Mouse (Mus musculus) MEL (cell line): Measurements from ENCODE around the gene Sowahb. TPM values are rescaled to one million over a fixed set of nuclear protein-coding genes. Genes with fewer than 3 reads are reported as not detected.

ENCODE experiments used
- DNase-seq: peaks from one replicate; pipeline ENCODE4 v3.0.0; 2011; ENCODE audit warnings: low read depth, low spot score
- H3K27ac ChIP-seq: 2 replicates; pipeline ENCODE4 v1.5.1; 2012; ENCODE audit warnings: low read depth, mild to moderate bottlenecking, control low read depth, low read length, moderate library complexity; ENCODE audit not compliant: control insufficient read depth
- H3K27me3 ChIP-seq, 2 experiments: fragments of 150-350 bp in 1 of 2; sonication (generic) in 1 of 2; 2 replicates each; pipeline ENCODE4 v1.6.1; 2012; ENCODE audit warnings: low read length in 2 of 2, mild to moderate bottlenecking in 2 of 2, improper control_type of control experiment in 1 of 2, moderate library complexity in 1 of 2; ENCODE audit not compliant: insufficient read depth in 2 of 2, control insufficient read depth in 1 of 2
- H3K36me3 ChIP-seq, 2 experiments: 2 replicates each; pipeline ENCODE4 v1.6.1; 2012 to 2014; ENCODE audit warnings: low read length in 2 of 2, improper control_type of control experiment in 1 of 2, inconsistent platforms in 1 of 2, mild to moderate bottlenecking in 1 of 2; ENCODE audit not compliant: insufficient read depth in 2 of 2, control insufficient read depth in 1 of 2
- H3K4me1 ChIP-seq, 2 experiments: fragments of 150-350 bp in 1 of 2; sonication (generic) in 1 of 2; 2 replicates each; pipeline ENCODE4 v1.6.1; 2012; ENCODE audit warnings: low read length in 2 of 2, improper control_type of control experiment in 1 of 2, mild to moderate bottlenecking in 1 of 2; ENCODE audit not compliant: insufficient read depth in 2 of 2, control insufficient read depth in 1 of 2
- H3K4me3 ChIP-seq, 2 experiments: fragments of 150-350 bp in 1 of 2; sonication (generic) in 1 of 2; 2 replicates each; pipeline ENCODE4 v1.5.1; 2012; ENCODE audit warnings: low read depth in 2 of 2, low read length in 2 of 2, mild to moderate bottlenecking in 2 of 2, moderate library complexity in 2 of 2, control low read depth in 1 of 2, improper control_type of control experiment in 1 of 2; ENCODE audit not compliant: control insufficient read depth in 1 of 2, insufficient read depth in 1 of 2
- H3K79me2 ChIP-seq: 2 replicates; pipeline ENCODE4 v1.6.1; 2012; ENCODE audit warnings: mild to moderate bottlenecking, low read length, moderate library complexity; ENCODE audit not compliant: control insufficient read depth, poor library complexity, insufficient read depth
- H3K9ac ChIP-seq: 2 replicates; pipeline ENCODE4 v1.6.1; 2012; ENCODE audit warnings: low read depth, mild to moderate bottlenecking, control low read depth, low read length, moderate library complexity; ENCODE audit not compliant: control insufficient read depth, poor library complexity, severe bottlenecking
- H3K9me3 ChIP-seq: fragments of 150-350 bp; sonication (generic); replicated peaks from 2 replicates; pipeline ENCODE4 v1.6.1; 2012; ENCODE audit warnings: mild to moderate bottlenecking, low read length, improper control_type of control experiment, moderate library complexity; ENCODE audit not compliant: insufficient read depth
- CHD1 ChIP-seq: IDR thresholded peaks from 2 replicates; pipeline ENCODE4 v1.6.1; 2012; ENCODE audit warnings: low read depth, mild to moderate bottlenecking, inconsistent platforms, low read length, improper control_type of control experiment
- E2F4 ChIP-seq: IDR thresholded peaks from 2 replicates; pipeline ENCODE4 v1.6.1; 2011; ENCODE audit warnings: low read depth, low read length, improper control_type of control experiment, borderline replicate concordance
- ELF1 ChIP-seq: IDR thresholded peaks from 2 replicates; pipeline ENCODE4 v1.6.1; 2014; ENCODE audit warnings: low read depth, mild to moderate bottlenecking, inconsistent platforms, low read length, improper control_type of control experiment, moderate library complexity
- GABPA ChIP-seq: IDR thresholded peaks from 2 replicates; pipeline ENCODE4 v1.6.1; 2012; ENCODE audit warnings: low read depth, mild to moderate bottlenecking, inconsistent platforms, low read length, improper control_type of control experiment, moderate library complexity
- GATA1 ChIP-seq: IDR thresholded peaks from 2 replicates; pipeline ENCODE4 v1.6.1; 2011; ENCODE audit warnings: low read depth, low read length, improper control_type of control experiment
- KAT2A ChIP-seq: conservative IDR thresholded peaks from 2 replicates; pipeline ENCODE4 v1.6.1; 2012; ENCODE audit warnings: low read depth, low read length, improper control_type of control experiment, inconsistent platforms
- MAX ChIP-seq: IDR thresholded peaks from 2 replicates; pipeline ENCODE4 v1.6.1; 2011; ENCODE audit warnings: low read length, improper control_type of control experiment
- MAZ ChIP-seq: IDR thresholded peaks from 2 replicates; pipeline ENCODE4 v1.6.1; 2012; ENCODE audit warnings: low read depth, mild to moderate bottlenecking, inconsistent platforms, low read length, improper control_type of control experiment
- MXI1 ChIP-seq: IDR thresholded peaks from 2 replicates; pipeline ENCODE4 v1.6.1; 2011; ENCODE audit warnings: mild to moderate bottlenecking, low read depth, low read length, improper control_type of control experiment
- MYB ChIP-seq: IDR thresholded peaks from 2 replicates; pipeline ENCODE4 v1.6.1; 2011; ENCODE audit warnings: mild to moderate bottlenecking, low read depth, low read length, improper control_type of control experiment
- NELFE ChIP-seq: IDR thresholded peaks from 2 replicates; pipeline ENCODE4 v1.6.1; 2011; ENCODE audit warnings: low read depth, low read length, improper control_type of control experiment
- POLR2A ChIP-seq, 2 experiments: IDR thresholded peaks; 2 replicates each; pipeline ENCODE4 v1.6.1; 2011 to 2012; ENCODE audit warnings: low read length in 2 of 2, mild to moderate bottlenecking in 2 of 2, control low read depth in 1 of 2, improper control_type of control experiment in 1 of 2, low read depth in 1 of 2, moderate library complexity in 1 of 2; ENCODE audit not compliant: control insufficient read depth in 1 of 2, insufficient read depth in 1 of 2, poor library complexity in 1 of 2
- RAD21 ChIP-seq: IDR thresholded peaks from 2 replicates; pipeline ENCODE4 v1.6.1; 2011; ENCODE audit warnings: mild to moderate bottlenecking, low read depth, low read length, improper control_type of control experiment
- SIN3A ChIP-seq: IDR thresholded peaks from 2 replicates; pipeline ENCODE4 v1.6.1; 2012; ENCODE audit warnings: low read length, improper control_type of control experiment, inconsistent platforms
- SMC3 ChIP-seq: IDR thresholded peaks from 2 replicates; pipeline ENCODE4 v1.6.1; 2011; ENCODE audit warnings: low read depth, low read length, improper control_type of control experiment
- USF1 ChIP-seq: IDR thresholded peaks from 2 replicates; pipeline ENCODE4 v1.6.1; 2014; ENCODE audit warnings: low read depth, mild to moderate bottlenecking, inconsistent platforms, low read length, improper control_type of control experiment, moderate library complexity
- ZKSCAN1 ChIP-seq: IDR thresholded peaks from 2 replicates; pipeline ENCODE4 v1.6.1; 2012; ENCODE audit warnings: low read depth, mild to moderate bottlenecking, inconsistent platforms, low read length, improper control_type of control experiment, moderate library complexity
- ZNF384 ChIP-seq: IDR thresholded peaks from 2 replicates; pipeline ENCODE4 v1.6.1; 2012; ENCODE audit warnings: low read depth, mild to moderate bottlenecking, inconsistent platforms, low read length, improper control_type of control experiment
- polyA plus RNA-seq, 2 experiments: library from polyadenylated mRNA; stranded (reverse) in 1 of 2; unstranded in 1 of 2; fragments of >175 nt in 1 of 2; fragments of >200 nt in 1 of 2; gene quantifications; 2 replicates each; pipeline versions ENCODE4 v1.2.1 to v1.2.4; 2012; ENCODE audit warnings: low replicate concordance in 2 of 2, low read depth in 1 of 2; ENCODE audit not compliant: insufficient read length in 2 of 2, insufficient read depth in 1 of 2, missing spikeins in 1 of 2
- total RNA-seq: library from RNA; depleted of rRNA; stranded (reverse); fragments of 300-350 nt; gene quantifications from 2 replicates; pipeline ENCODE4 v1.2.3, GENCODE M21; 2012

Gene Sowahb
- total and polyA plus RNA-seq, 3 experiments = not detected

- Histone ChIP-seq H3K4me1 (no peaks in the 10 kb centered on the region), H3K27me3 (no peaks in the 10 kb centered on the region), H3K9me3 (no peaks in the 10 kb centered on the region), H3K79me2 (no peaks in the 10 kb centered on the region), H3K9ac (no peak overlapping the region), H3K4me3 (no peak overlapping the region), H3K36me3 (no peaks in the 10 kb centered on the region)
- TF ChIP-seq POLR2A (IDR thresholded peaks at IDR 0.05; ENCODE audit: control insufficient read depth in 1 of 2, insufficient read depth in 1 of 2, low read depth in 1 of 2, low read length in 2 of 2, poor library complexity in 1 of 2) = no peak
- no peak for TF ChIP-seq MYB
- no peak for TF ChIP-seq USF1
- TF ChIP-seq CHD1 = no peak
- no peak for TF ChIP-seq KAT2A
- no peak for TF ChIP-seq MAZ
- no peak for TF ChIP-seq ELF1
- no peak for TF ChIP-seq E2F4
- TF ChIP-seq ZKSCAN1 = no peak
- TF ChIP-seq ZNF384 = no peak
- no peak for TF ChIP-seq RAD21
- TF ChIP-seq GATA1 = no peak
- TF ChIP-seq, all 39 proteins: peak for 0
- DNase-seq = no peak
- no peak overlapping the region for H3K27ac ChIP-seq
Observed at GRCm38 (mm10) chr5:93024754-93025280, 20.0 kb downstream of the Sowahb start.

- Histone ChIP-seq H3K79me2 (no peaks in the 10 kb centered on the region), H3K27ac (no peak overlapping the region), H3K9me3 (no peaks in the 10 kb centered on the region), H3K36me3 (no peaks in the 10 kb centered on the region), H3K4me1 (no peaks in the 10 kb centered on the region), H3K4me3 (no peak overlapping the region), H3K27me3 (no peaks in the 10 kb centered on the region), H3K9ac (no peak overlapping the region)
- DNase-seq = no peak
- TF ChIP-seq GABPA = no peak
- no peak for TF ChIP-seq NELFE
- TF ChIP-seq CHD1 = no peak
- TF ChIP-seq SIN3A = no peak
- no peak for TF ChIP-seq MXI1
- no peak for TF ChIP-seq MAX
- no peak for TF ChIP-seq SMC3
Observed at GRCm38 (mm10) chr5:93022126-93022797, 22.6 kb downstream of the Sowahb start.
